Mouse (Mus musculus): Measurements from ENCODE around the gene Smco3. TPM values are rescaled to one million over a fixed set of nuclear protein-coding genes. Genes with fewer than 3 reads are reported as not detected.

The Smco3 gene
- polyA plus RNA-seq (2017; shearing (Covaris generic)): not detected

GRCm38 (mm10) chr6:136835352-136835751, at the start of gene Smco3:
Gene Smco3, minus strand, starts transcription at chr6:136835452.

GRCm38 (mm10) chr6:136875670-136876069, 40.4 kb upstream of the Smco3 start, which contains the start of gene Mgp:
Gene Mgp, minus strand, starts transcription at chr6:136875823.

GRCm38 (mm10) chr6:136857186-136857872, 22.1 kb upstream of the Smco3 start, which contains the start of gene Art4:
Gene Art4, minus strand, starts transcription at chr6:136857733.

DNA sequence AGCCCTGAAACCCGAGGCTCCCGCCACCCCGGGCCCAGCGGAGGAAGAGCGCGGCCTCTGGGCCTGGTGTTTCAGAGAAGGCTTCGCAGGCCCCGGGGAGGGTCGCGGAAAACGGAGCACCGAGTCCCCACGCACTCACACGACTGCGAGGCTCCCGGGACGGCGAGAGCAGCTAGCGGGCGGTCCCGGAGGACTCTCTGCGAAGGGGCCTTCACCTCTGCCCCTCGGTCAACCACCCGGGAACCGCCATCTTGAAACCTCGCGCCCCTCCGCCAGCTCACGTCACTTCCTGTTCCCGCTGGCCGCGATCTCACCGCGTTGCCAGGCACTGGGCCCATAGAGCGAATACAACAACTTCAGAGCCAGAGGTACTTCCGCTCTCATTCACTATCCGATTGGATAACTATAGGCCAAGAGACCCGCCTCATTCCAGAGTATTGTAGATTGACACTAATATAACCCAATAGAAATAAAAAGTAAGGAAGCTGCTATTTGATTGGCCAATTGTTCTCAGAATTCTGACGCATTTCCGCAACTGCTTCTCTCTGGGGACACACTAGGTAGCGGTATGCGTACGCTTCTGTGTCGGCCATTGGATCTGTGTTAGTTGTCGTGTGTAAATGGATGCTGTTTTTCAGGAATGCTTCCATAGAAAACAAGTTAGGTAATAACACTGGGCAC, 7.2 kb downstream of the Smco3 start, which contains the start of gene Wbp11:
TSS of gene Wbp11 (minus strand) at position 353 of the 681 bp plus-strand sequence.

GRCm38 (mm10) chr6:136827516-136827880, 7.8 kb downstream of the Smco3 start, which contains the start of gene BC049715:
Gene BC049715, plus strand, starts transcription at chr6:136827626.

DNA sequence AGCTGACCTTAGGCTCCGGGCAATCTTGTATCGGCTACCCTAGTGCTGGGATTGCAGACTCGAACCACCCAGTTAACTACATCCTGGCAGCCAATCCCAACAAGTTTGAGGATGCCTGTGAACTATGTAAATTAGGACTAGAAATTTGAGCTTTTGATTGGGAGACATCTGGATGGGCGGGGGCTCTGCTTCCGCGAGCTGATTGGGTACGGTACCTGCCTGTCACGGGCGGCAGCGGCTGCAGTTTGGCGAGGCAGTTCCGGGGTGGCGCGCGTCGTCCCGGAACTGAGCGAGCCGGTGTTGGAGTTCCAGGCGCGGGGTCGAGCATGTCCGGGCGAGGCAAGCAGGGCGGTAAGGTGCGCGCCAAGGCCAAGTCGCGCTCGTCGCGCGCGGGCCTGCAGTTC, 27.2 kb downstream of the Smco3 start, which contains the start of gene H2afj:
TSS of gene H2afj (plus strand) at position 231 of the 404 bp plus-strand sequence.

GRCm38 (mm10) chr6:136803739-136804633, 31.3 kb downstream of the Smco3 start, which contains the start of gene Hist4h4:
Gene Hist4h4, minus strand, starts transcription at chr6:136804415.

DNA sequence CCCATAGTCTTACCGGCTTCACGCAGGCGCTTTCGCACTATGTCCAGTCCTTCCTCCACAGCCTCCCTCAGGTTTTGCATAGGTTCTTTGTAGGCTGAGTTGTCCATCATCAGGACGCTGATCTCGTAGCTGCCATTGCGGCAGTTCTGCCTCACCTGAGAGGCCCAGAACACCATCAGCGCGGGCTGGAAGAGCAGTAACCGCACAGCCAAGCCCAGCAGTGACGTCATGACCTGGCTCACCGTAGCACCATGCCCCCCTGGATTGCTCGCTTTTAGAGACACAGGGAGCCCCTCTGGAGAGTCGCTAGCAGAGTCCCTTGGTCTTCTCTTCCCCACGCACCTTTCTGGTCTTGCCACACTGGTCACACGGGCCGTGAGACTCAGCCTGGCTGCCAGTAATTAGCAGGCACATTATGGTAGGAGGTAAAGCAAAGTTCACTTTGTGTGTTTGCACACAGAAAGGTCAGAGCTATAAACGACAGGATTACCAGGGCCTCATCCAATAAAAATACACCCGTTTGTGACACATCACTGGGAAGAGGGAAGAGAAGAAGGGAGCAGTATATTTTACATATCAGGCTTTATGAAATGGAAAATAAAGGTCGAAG, 53.8 kb downstream of the Smco3 start, which contains the start of gene Gucy2c:
TSS of gene Gucy2c (minus strand) at position 389 of the 610 bp plus-strand sequence.

Other genes starting within 250 kb of the Smco3 start
- gene Plbd1, start 173.5 kb downstream of the Smco3 start, polyA plus RNA-seq (2017; shearing (Covaris generic)): 1 to 10 TPM; 3.0 to 7.0 TPM
- under 1 TPM in 1 of 2 experiments, not detected in 1; 0.07 TPM for gene Gucy2c, start 53.7 kb downstream of the Smco3 start, polyA plus RNA-seq (2017; shearing (Covaris generic))
- 1 to 10 TPM in 1 of 2 experiments, under 1 TPM in 1; 0.85 to 1.0 TPM for gene Hist4h4, start 31.0 kb downstream of the Smco3 start, polyA plus RNA-seq (2017; shearing (Covaris generic))
- 100 to 1,000 TPM; 167 to 198 TPM for gene H2afj, start 27.2 kb downstream of the Smco3 start, polyA plus RNA-seq (2017; shearing (Covaris generic))
- 1 to 10 TPM; 2.0 to 2.1 TPM for gene BC049715, start 7.8 kb downstream of the Smco3 start, polyA plus RNA-seq (2017; shearing (Covaris generic))
- gene Wbp11, start 7.2 kb downstream of the Smco3 start, polyA plus RNA-seq (2017; shearing (Covaris generic)): 10 to 100 TPM; 85.1 to 86.6 TPM
- gene Art4, start 22.3 kb upstream of the Smco3 start, polyA plus RNA-seq (2017; shearing (Covaris generic)): 1 to 10 TPM; 2.5 to 3.3 TPM
- not detected for gene Mgp, start 40.4 kb upstream of the Smco3 start, polyA plus RNA-seq (2017; shearing (Covaris generic))
- 1 to 10 TPM; 2.5 to 3.5 TPM for gene Erp27, start 86.7 kb upstream of the Smco3 start, polyA plus RNA-seq (2017; shearing (Covaris generic))
- under 1 TPM; 0.20 to 0.74 TPM for gene Pde6h, start 88.4 kb upstream of the Smco3 start, polyA plus RNA-seq (2017; shearing (Covaris generic))
- gene Arhgdib, start 106.4 kb upstream of the Smco3 start, polyA plus RNA-seq (2017; shearing (Covaris generic)): 1,000 to 10,000 TPM; 2,391 to 2,736 TPM

Data from activated CD4-positive, CD25-positive, alpha-beta regulatory T cell (primary cell).